Mouse (Mus musculus) layer of hippocampus, postnatal 25 days (tissue): ENCODE measurements around the gene Nat8l. TPM values are rescaled to one million over a fixed set of nuclear protein-coding genes. Genes with fewer than 3 reads are reported as not detected.

ENCODE experiments used
- DNase-seq, 2 experiments: peaks; one replicate each; pipeline ENCODE4 v3.0.0; 2022; ENCODE audit warnings: mixed read lengths in 2 of 2, low spot score in 1 of 2; ENCODE audit errors: extremely low spot score in 1 of 2
- total RNA-seq, 2 experiments: library from RNA; stranded (reverse); gene quantifications; 2 replicates each; pipeline ENCODE4 v1.2.3; 2021

Gene Nat8l
- total RNA-seq, 2 experiments from 2014 or later: 131 to 133 TPM

GRCm38 (mm10) chr5:34001401-34001800, 5.6 kb downstream of the Nat8l start:
- DNase-seq: no peak

DNA sequence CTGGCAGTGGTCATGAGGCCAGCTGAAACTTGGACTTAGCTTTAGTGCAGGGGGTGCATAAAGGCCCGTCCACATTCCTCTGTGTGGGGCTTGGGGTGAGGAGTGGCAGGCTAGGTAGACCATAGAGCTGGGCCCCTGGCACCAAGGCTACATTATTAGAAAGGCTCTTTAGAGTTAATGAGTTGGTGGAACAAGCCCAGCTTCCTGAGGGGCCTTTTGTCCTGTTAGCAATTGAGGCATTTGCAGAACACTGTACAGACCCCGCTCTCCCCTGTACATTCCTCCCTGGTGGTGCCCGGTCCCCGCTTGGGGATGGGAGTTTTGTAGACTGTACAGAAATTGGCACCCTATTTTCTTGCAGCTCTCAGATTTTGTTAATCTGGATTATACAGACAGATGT, 6.9 kb downstream of the Nat8l start:
- no peak for DNase-seq

GRCm38 (mm10) chr5:34004618-34005017, 8.8 kb downstream of the Nat8l start:
- DNase-seq: no peak

DNA sequence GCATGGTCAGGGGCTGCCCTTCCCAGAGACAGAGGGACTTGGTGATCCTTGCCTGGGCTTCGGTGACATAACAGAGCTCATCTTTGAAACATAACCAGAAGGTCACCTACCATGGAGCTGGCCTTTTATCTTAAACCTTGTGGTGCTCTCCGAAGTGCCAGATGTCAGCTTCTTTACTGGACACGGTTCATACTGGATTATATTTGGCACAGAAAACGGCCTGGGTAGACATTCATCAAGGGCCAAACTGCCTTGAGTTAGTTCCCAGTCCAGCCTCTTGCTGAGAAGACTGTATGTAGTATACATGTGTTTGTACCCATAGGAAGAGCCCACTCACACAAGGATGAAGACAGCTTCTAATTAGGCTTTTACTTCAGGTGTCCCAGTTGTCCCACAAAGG, 11.0 kb downstream of the Nat8l start:
- DNase-seq: no peak

DNA sequence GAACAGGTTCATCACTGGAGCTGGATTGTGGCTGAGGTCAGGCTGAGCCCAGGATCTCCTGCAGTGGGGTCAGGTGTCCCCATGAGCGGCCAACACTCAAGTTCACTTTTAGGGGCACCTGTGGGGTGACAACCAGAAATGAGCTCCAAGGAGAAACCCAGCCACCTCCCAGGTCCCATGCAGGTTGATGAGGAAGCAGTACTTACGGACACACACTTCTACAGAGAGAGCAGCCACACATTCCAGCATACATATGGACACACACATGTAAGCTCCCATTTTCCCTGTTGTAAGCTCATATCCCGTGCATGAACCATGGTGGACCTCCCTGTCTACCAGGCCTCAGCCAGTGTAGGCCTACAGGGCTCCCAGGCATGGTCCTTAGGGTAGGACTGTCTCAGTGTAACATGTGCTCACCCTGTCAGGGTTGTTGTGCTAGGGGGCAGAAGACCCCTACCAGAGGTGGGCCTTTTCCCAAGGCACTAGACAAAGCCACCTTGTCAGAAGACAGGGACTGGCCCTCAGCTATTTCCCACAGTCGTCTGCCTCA, 11.7 kb downstream of the Nat8l start:
- no peak for DNase-seq

DNA sequence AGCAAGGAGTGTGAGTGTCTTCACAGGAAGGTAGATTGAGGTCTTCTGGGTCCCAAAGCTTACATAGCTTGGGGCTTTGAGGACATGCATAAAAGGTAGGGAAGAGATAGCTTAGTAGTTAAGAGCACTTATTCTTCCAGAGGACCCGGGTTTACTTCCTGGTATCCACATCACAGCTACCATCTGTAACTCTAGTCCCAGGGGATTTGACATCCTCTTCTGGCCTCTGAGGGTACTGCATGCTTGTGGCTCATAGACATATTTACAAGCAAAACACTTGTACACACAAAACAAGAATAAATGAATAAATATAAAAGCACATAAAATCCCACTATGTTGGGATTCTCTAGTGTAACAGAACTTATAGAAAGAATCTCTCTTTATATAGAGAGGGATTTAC, 18.9 kb downstream of the Nat8l start:
- no peak for DNase-seq

DNA sequence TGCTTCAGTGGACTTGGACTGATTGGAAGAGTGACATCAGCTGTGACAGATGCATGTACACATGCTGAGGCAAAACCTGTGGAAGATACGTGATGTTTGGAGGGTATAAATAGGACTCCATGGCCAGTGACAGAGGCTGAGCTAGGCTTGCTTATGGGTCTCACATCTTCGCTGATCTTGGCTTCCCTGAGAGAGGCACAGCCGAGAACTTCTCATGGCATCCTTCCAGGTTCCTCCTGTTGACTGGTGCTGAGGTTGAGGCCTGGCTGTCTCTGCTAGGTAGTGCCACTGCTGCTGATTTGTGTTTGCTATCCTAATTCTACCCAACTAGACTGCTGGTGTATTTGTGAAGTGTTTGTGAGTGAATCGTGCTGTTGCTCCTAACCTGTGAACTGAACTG, 23.2 kb downstream of the Nat8l start:
- no peak for DNase-seq

- DNase-seq: no peak
Measured at GRCm38 (mm10) chr5:34030101-34030500, 34.3 kb downstream of the Nat8l start.

GRCm38 (mm10) chr5:34031022-34031421, 35.2 kb downstream of the Nat8l start:
- DNase-seq: no peak

GRCm38 (mm10) chr5:34032520-34032919, 36.7 kb downstream of the Nat8l start:
- no peak for DNase-seq

Other genes starting within 250 kb of the Nat8l start
- gene Letm1, start 213.2 kb upstream of the Nat8l start, total RNA-seq: 100 to 1,000 TPM in 1 of 2 experiments, 10 to 100 TPM in 1; 98.8 to 103 TPM
- gene Nsd2, start 175.3 kb upstream of the Nat8l start, total RNA-seq: 100 to 1,000 TPM; 122 to 126 TPM
- 10 to 100 TPM; 19.7 to 20.1 TPM for gene Nelfa, start 59.6 kb upstream of the Nat8l start, total RNA-seq
- 10 to 100 TPM; 62.5 to 74.8 TPM for gene Gm1673, start 12.6 kb upstream of the Nat8l start, total RNA-seq
- 1 to 10 TPM in 1 of 2 experiments, under 1 TPM in 1; 0.63 to 1.0 TPM for gene Poln, start 173.5 kb downstream of the Nat8l start, total RNA-seq
- 1 to 10 TPM; 5.6 to 5.7 TPM for gene Haus3, start 173.5 kb downstream of the Nat8l start, total RNA-seq
- gene Mxd4, start 191.7 kb downstream of the Nat8l start, total RNA-seq: 10 to 100 TPM; 84.6 to 93.3 TPM